Mouse (Mus musculus) bone marrow, adult 2 months (tissue): ENCODE measurements at regions not wholly inside any gene's neighbourhood (a gene's known extent, or its start where the extent isn't known, plus 50 kb on each side); places are given as distances from the start of the nearest gene placed in this dataset.
"Not testable (repeated sequence)": the region's sequence is repeated elsewhere in the genome, so short reads cannot be mapped to it uniquely, and the experiment has no call there.

Experiments
- H3K27ac ChIP-seq: fragments of 200-500 bp; 2 replicates; pipeline ENCODE4 v1.5.1; 2012; ENCODE audit warnings: low read depth, mild to moderate bottlenecking, control low read depth, inconsistent platforms, low read length; ENCODE audit not compliant: control insufficient read depth, poor library complexity, insufficient read depth
- H3K4me1 ChIP-seq: fragments of 200-500 bp; 2 replicates; pipeline ENCODE4 v1.6.1; 2011; ENCODE audit warnings: low read length; ENCODE audit not compliant: control insufficient read depth, insufficient read depth
- H3K4me3 ChIP-seq: fragments of 200-500 bp; replicated peaks from 2 replicates; pipeline ENCODE3; 2011; ENCODE audit warnings: mild to moderate bottlenecking, low read depth, low read length, control low read depth; ENCODE audit not compliant: control insufficient read depth
- CTCF ChIP-seq: fragments of 200-500 bp; IDR thresholded peaks from 2 replicates; pipeline ENCODE4 v1.5.1; 2011; ENCODE audit warnings: low read length, control low read depth; ENCODE audit not compliant: control insufficient read depth, insufficient read depth
- POLR2A ChIP-seq: fragments of 200-500 bp; IDR thresholded peaks from 2 replicates; pipeline ENCODE4 v1.6.1; 2011; ENCODE audit warnings: low read depth, mild to moderate bottlenecking, control low read depth, low read length, borderline replicate concordance; ENCODE audit not compliant: control insufficient read depth
- WGBS: fragments of 180-500 bp; shearing (Covaris S2); methylation state at CpG from one replicate; pipeline ENCODE4 v1.1.7; 2018; 5-methylcytosine and 5-hydroxymethylcytosine counted together

DNA sequence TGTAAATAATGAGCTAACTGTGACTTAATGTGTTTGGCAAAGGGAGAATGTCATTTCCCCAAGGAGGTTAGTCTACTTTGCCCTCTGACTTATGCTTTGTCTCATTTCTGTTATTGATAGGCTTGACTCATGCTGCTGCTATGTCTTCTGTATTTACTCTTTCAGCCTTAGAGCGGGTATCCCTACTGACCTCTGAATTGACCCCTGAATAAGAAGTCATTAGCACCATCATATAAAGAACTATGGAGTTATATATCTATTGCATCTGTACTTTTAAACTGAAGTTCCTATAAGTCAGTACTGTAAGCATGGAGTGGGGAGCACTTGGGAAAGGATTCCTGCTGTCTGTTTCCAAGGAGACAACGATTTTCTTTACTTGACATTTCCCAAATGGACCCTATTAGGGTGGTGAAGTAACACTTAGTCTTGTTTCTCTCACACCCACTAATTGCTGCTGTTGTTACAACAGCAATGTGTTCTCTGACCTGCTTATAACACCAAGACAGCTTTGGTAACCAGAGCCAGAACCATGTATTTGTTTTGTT is 75.3 kb upstream of the Cwc22 start:
- no peak overlapping the region for H3K27ac ChIP-seq
- H3K4me3 ChIP-seq = no peak overlapping the region
- WGBS = 55% methylated on average over 2 of the region's 2 CpGs
- H3K4me1 ChIP-seq = no peaks in the 10 kb centered on the region
- TF ChIP-seq CTCF = no peak
- TF ChIP-seq POLR2A = no peak

GRCm38 (mm10) chr2:78020516-78020915 is 74.3 kb upstream of the Cwc22 start:
- H3K27ac ChIP-seq = no peak overlapping the region
- H3K4me3 ChIP-seq = no peak overlapping the region
- WGBS = 76% methylated on average over 3 of the region's 3 CpGs
- no peaks in the 10 kb centered on the region for H3K4me1 ChIP-seq
- TF ChIP-seq CTCF = no peak
- TF ChIP-seq POLR2A = no peak

- TF ChIP-seq CTCF = no peak
- no peak for TF ChIP-seq POLR2A
- WGBS = 76% methylated on average over 3 of the region's 3 CpGs
- H3K4me3 ChIP-seq = no peak overlapping the region
Observed at GRCm38 (mm10) chr2:78019916-78020315, 73.7 kb upstream of the Cwc22 start.

DNA sequence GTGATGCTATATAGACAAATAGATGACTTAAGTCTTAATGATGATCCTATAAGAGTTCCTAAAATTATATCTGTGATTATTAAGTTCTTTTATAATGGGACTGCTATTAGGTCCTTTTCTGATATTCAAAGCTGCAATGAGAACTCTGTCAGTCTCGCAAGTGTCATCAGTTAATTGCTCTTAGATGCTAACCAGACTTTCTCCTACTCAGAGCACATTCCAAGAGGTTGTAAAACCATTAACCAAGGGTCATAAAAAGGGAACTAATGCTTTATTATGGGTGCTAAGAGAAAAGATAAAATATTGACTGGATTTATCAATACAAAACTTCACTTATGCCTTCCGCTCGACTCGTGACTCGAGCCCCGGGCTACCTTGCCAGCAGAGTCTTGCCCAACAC is 66.3 kb upstream of the Cwc22 start:
- WGBS = 96% methylated on average over 6 of the region's 6 CpGs
- H3K4me1 ChIP-seq, H3K27ac ChIP-seq, H3K4me3 ChIP-seq: not testable (repeated sequence)

More at GRCm38 (mm10) chr2:78019916-78020315, 73.7 kb upstream of the Cwc22 start:
- Histone ChIP-seq H3K4me1 (no peaks in the 10 kb centered on the region), H3K27ac (no peak overlapping the region)

- H3K4me1 ChIP-seq = no peaks in the 10 kb centered on the region
- 79% methylated on average over 2 of the region's 2 CpGs for WGBS
- TF ChIP-seq POLR2A = no peak
- TF ChIP-seq CTCF = no peak
- H3K27ac ChIP-seq = no peak overlapping the region
- no peak overlapping the region for H3K4me3 ChIP-seq
Observed at GRCm38 (mm10) chr2:78011821-78012220, 65.6 kb upstream of the Cwc22 start.

GRCm38 (mm10) chr2:78011051-78011800 is 65.1 kb upstream of the Cwc22 start:
- WGBS = 69% methylated on average over 2 of the region's 2 CpGs
- no peak overlapping the region for H3K27ac ChIP-seq
- TF ChIP-seq POLR2A (no peak), CTCF (no peak)
- H3K4me3 ChIP-seq = no peak overlapping the region
- H3K4me1 ChIP-seq = no peaks in the 10 kb centered on the region

DNA sequence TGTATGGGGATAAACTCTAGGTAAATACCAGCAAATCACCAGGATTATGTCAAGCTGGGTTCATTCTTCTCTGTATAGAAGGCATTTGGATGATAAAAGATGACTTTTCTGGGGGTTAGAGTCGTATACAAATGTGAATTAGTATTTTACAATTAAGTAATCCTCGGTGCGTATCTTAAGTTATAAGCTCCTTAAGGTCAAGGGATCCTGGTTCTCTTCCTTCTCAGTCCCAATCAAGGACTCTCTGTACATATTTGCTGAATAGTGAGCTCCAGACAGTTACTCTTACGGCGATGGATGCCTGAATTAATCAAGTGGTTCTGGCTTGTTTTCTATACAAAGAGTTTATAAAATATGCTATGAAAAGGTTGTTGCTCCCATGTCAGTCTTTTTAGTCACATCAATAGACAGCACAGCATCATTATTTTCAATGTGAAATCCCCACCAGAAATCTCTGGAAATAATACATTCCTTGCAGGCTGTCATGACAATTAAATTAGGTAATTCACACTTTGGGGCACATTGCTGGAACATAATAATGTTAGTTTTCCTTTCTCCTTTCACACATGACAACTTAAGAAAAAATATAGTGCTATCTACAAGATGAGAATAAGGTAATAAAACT is 64.0 kb upstream of the Cwc22 start:
- 78% methylated on average over 5 of the region's 5 CpGs for WGBS
- H3K27ac ChIP-seq = no peak overlapping the region
- TF ChIP-seq CTCF = no peak
- no peak for TF ChIP-seq POLR2A
- no peaks in the 10 kb centered on the region for H3K4me1 ChIP-seq
- no peak overlapping the region for H3K4me3 ChIP-seq

GRCm38 (mm10) chr2:78008094-78008493 is 61.9 kb upstream of the Cwc22 start:
- 97% methylated on average over 1 of the region's 1 CpGs for WGBS
- H3K27ac ChIP-seq = no peak overlapping the region
- TF ChIP-seq CTCF (no peak), POLR2A (no peak)

DNA sequence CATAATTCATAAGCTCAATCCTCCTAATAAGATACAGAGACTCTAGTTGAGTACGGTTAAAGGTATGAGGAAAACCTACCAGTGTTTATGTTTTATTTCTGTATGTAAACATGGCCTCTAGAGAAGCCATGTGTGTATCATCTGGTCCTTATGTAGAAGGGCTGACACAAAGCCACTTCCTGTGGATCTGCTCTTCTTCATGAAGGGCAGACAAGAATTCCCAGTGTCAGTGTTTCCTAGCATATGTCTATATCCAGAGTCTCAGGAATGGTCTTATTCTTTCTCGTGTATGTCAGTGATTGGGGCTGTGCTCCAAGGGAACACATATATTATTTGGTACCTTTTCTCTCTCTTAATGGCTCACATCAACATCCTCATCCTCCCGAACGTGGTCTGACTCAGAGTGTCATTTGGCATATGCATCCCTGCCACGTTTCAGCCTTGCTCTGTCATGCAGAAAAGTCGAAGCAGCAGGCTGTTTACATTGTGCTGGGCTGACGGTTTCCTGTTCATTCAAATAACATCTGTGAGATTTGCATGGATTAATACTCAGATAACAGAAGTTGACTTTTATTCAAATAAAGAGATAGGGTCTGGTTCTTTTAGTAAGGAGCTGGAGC is 59.3 kb upstream of the Cwc22 start:
- no peak overlapping the region for H3K4me3 ChIP-seq
- H3K27ac ChIP-seq = no peak overlapping the region
- no peak for TF ChIP-seq CTCF
- TF ChIP-seq POLR2A = no peak
- 67% methylated on average over 7 of the region's 7 CpGs for WGBS
- H3K4me1 ChIP-seq = no peaks in the 10 kb centered on the region

More at GRCm38 (mm10) chr2:78008094-78008493, 61.9 kb upstream of the Cwc22 start:
- Histone ChIP-seq H3K4me3 (no peak overlapping the region), H3K4me1 (no peaks in the 10 kb centered on the region)
